Mouse (Mus musculus) left cerebral cortex, adult 2 months (tissue): ENCODE data around the gene Sdhaf1. TPM values are rescaled to one million over a fixed set of nuclear protein-coding genes. Genes with fewer than 3 reads are reported as not detected.

Source experiments
- DNase-seq, 2 experiments: peaks; one replicate each; pipeline ENCODE4 v3.0.0; 2021 to 2022; ENCODE audit warnings: low spot score in 2 of 2, mixed read lengths in 1 of 2; ENCODE audit errors: extremely low spot score in 1 of 2
- H3K27ac ChIP-seq: fragments of 200-600 bp; 2 replicates; pipeline ENCODE4 v1.8.1; 2022
- H3K4me3 ChIP-seq: fragments of 200-600 bp; 2 replicates; pipeline ENCODE4 v1.8.1; 2022
- CTCF ChIP-seq: fragments of 200-600 bp; IDR thresholded peaks from 2 replicates; pipeline ENCODE4 v1.8.1; 2022; ENCODE audit warnings: antibody characterized with exemption, mild to moderate bottlenecking, moderate library complexity
- intact Hi-C: fragments of 180-260 bp; cut with DNase I; formaldehyde crosslinking; loops from one replicate; pipeline ENCODE4 v1.15.1; 2025
- total RNA-seq, 2 experiments: library from RNA; stranded (reverse); gene quantifications; 2 replicates each; pipeline ENCODE4 v1.2.3; 2021

The Sdhaf1 gene
- total RNA-seq, 2 experiments from 2014 or later: 7.0 to 8.0 TPM

GRCm38 (mm10) chr7:30322865-30323264 is 830 bp downstream of the Sdhaf1 start:
- intact Hi-C loops: no loop called here
- Histone ChIP-seq H3K27ac (peak overlapping the region; percentile 54; the same call in 1 of the 2 replicates), H3K4me3 (peak overlapping the region; percentile 98)
- TF ChIP-seq CTCF: no peak
- no peak for DNase-seq

GRCm38 (mm10) chr7:30322285-30322667 is 1.4 kb downstream of the Sdhaf1 start:
- intact Hi-C loops: no loop called here
- Histone ChIP-seq H3K27ac (peak overlapping the region; percentile 93), H3K4me3 (peak overlapping the region; percentile 98)
- no peak; the same call in 1 of the 2 replicates for TF ChIP-seq CTCF
- DNase-seq: peak; percentile 94 to 96

DNA sequence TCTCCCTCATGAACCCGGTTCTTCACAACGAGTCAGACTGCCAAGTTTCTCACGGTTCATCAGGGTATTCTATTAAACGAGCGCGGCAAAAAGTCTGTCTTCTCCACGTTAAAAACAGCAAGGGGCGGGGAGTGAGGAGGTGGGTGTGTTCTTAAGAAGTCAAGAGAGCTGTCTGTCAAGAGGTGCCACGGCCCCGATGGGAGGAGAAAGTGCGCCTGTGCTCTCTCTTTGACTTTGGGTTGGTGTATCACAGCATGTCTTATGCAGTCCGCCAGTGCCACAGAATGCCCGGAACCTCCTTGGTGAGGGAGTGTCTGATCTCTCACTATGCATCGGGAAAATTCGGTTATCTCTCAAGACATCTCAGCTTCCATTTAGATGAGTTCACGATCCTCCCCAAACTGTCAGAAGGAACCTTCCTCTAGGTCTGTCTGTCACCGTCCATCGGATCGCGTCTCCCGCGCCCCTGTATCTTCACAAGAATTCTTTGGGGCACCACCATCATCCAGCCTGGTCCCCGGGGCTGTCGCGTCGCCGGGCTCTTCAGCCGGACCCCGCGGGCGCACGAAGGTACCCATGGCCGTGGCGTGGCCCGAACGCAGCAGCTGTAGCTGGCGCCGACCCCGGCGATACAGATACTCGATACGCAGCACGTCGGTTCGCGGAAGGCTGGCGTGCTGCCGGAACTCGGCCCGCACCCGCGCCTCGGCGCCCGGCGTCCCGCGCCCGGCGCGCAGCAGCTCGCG is 2.0 kb downstream of the Sdhaf1 start, which contains the start of gene E130208F15Rik:
E130208F15Rik (plus strand) TSS at position 202 of the 746 bp plus-strand sequence.
- Histone ChIP-seq H3K4me3 (peak within 1 kb of the TSS; percentile 98), H3K27ac (peak within 1 kb of the TSS; percentile 93)
- intact Hi-C loops: no loop called here
- no peak for TF ChIP-seq CTCF
- peak; percentile 63 to 67 for DNase-seq

GRCm38 (mm10) chr7:30320946-30321345 is 2.7 kb downstream of the Sdhaf1 start:
- TF ChIP-seq CTCF: no peak
- Histone ChIP-seq H3K27ac (peak overlapping the region; percentile 93; the same call in 1 of the 2 replicates), H3K4me3 (peak overlapping the region; percentile 98)
- no peak for DNase-seq
- intact Hi-C loops: no loop called here

DNA sequence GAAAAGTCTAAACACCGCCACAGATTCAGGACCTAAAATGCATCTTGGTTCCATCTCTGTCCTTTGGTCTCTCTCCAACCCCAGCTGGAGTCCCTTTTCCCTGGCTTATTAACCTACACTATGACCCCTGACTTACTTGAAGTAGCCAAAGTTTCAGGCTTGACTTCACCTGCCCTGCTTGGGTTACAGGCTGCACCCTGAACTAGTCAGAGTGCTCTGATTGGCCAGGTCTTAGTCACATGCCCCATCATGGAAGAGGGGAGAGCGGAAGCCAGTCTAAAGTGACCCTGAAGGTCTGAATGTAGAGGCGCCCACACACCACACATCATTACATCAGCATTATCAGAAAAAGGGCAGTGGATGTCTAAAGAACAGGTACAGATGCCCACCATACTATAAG is 5.6 kb downstream of the Sdhaf1 start:
- no peak overlapping the region for H3K27ac ChIP-seq
- no peak overlapping the region for H3K4me3 ChIP-seq
- no peak for TF ChIP-seq CTCF
- DNase-seq: no peak
- intact Hi-C loops: no loop called here

- DNase-seq: no peak
- intact Hi-C loops: no loop called here
- Histone ChIP-seq H3K4me3 (no peak overlapping the region), H3K27ac (no peak overlapping the region)
- no peak for TF ChIP-seq CTCF
These were observed 7.9 kb downstream of the Sdhaf1 start for GRCm38 (mm10) chr7:30315559-30316529.

GRCm38 (mm10) chr7:30314721-30315155 is 9.0 kb downstream of the Sdhaf1 start, which contains the start of gene Syne4:
Gene Syne4, plus strand, starts transcription at chr7:30314807.
- intact Hi-C loops: no loop called here
- no peak for DNase-seq
- TF ChIP-seq CTCF: no peak
- H3K4me3 ChIP-seq: no peak within 1 kb of the TSS
- no peak within 1 kb of the TSS for H3K27ac ChIP-seq

GRCm38 (mm10) chr7:30313666-30314320 is 9.9 kb downstream of the Sdhaf1 start:
- Histone ChIP-seq H3K4me3 (no peak overlapping the region), H3K27ac (no peak overlapping the region)
- no peak for TF ChIP-seq CTCF
- intact Hi-C loops: no loop called here
- no peak for DNase-seq

GRCm38 (mm10) chr7:30310136-30310535 is 13.6 kb downstream of the Sdhaf1 start:
- TF ChIP-seq CTCF: no peak
- Histone ChIP-seq H3K4me3 (no peak overlapping the region), H3K27ac (no peak overlapping the region)
- DNase-seq: no peak
- intact Hi-C loops: no loop called here

GRCm38 (mm10) chr7:30309395-30310129 is 14.1 kb downstream of the Sdhaf1 start:
- H3K4me3 ChIP-seq: peak overlapping the region; percentile 72
- intact Hi-C loops: no loop called here
- TF ChIP-seq CTCF: no peak
- H3K27ac ChIP-seq: no peak overlapping the region
- DNase-seq: no peak
